ENCODE assay signal across 26 mouse cellular contexts in genomic region chr14:58488803-58489202, GRCm38 (mm10).
DNase-seq lines count a peak whose midpoint lies in the region; ATAC-seq and TF ChIP-seq lines count a peak whose summit lies in the region.
"Had no signal": no experiment of that assay in that cellular context is flagged by ENCODE, and none has a peak within 500 bp of the region (broad histone marks: within the 10 kb centered on the region; RNA-seq: fewer than 3 reads in every experiment).

No protein-coding gene starts in this region.

- no peaks in the 10 kb centered on the region for H3K9me3 ChIP-seq in kidney, embryonic 15.5 days (replicated peaks)
- no peaks in the 10 kb centered on the region for H3K9me3 ChIP-seq in kidney, postnatal 0 days (replicated peaks; ENCODE audit: low read length)
- no peaks in the 10 kb centered on the region for H3K9me3 ChIP-seq in embryonic facial prominence, embryonic 14.5 days (ENCODE audit: control insufficient read depth, low read length)
- no peaks in the 10 kb centered on the region for H3K9me3 ChIP-seq in midbrain, embryonic 13.5 days
- H3K9me3 ChIP-seq: embryonic facial prominence, embryonic 12.5 days; embryonic facial prominence, embryonic 15.5 days; forebrain, embryonic 10.5 days; forebrain, embryonic 13.5 days; forebrain, embryonic 15.5 days had no signal

- TF ChIP-seq POLR2A in kidney, adult 2 months (IDR thresholded peaks at IDR 0.05; ENCODE audit: low read depth, low read length) = no peak

- H3K4me3 ChIP-seq in kidney, embryonic 15.5 days (replicated peaks) = no peak overlapping the region
- H3K4me3 ChIP-seq in kidney, adult 2 months (ENCODE audit: insufficient read depth, low read depth, low read length) = no peak overlapping the region
- no peak overlapping the region for H3K4me3 ChIP-seq in kidney, postnatal 0 days (replicated peaks; ENCODE audit: low read depth, low read length)
- H3K4me3 ChIP-seq in embryonic facial prominence, embryonic 14.5 days (ENCODE audit: low read depth, low read length) = no peak overlapping the region
- H3K4me3 ChIP-seq in midbrain, embryonic 13.5 days (replicated peaks) = no peak overlapping the region
- H3K4me3 ChIP-seq: embryonic facial prominence, embryonic 12.5 days; embryonic facial prominence, embryonic 15.5 days; erythroblast, embryonic 14.5 days; forebrain, embryonic 10.5 days; forebrain, embryonic 13.5 days; forebrain, embryonic 15.5 days had no signal

- H3K27me3 ChIP-seq in kidney, embryonic 15.5 days = no peaks in the 10 kb centered on the region
- H3K27me3 ChIP-seq in kidney, adult 2 months (replicated peaks; ENCODE audit: control insufficient read depth, insufficient read depth, low read length) = no peaks in the 10 kb centered on the region
- no peaks in the 10 kb centered on the region for H3K27me3 ChIP-seq in kidney, postnatal 0 days (ENCODE audit: insufficient read depth, low read length)
- no peaks in the 10 kb centered on the region for H3K27me3 ChIP-seq in embryonic facial prominence, embryonic 14.5 days (replicated peaks; ENCODE audit: control insufficient read depth, insufficient read depth, low read length)
- no peaks in the 10 kb centered on the region for H3K27me3 ChIP-seq in midbrain, embryonic 13.5 days
- H3K27me3 ChIP-seq: embryonic facial prominence, embryonic 12.5 days; embryonic facial prominence, embryonic 15.5 days; forebrain, embryonic 13.5 days; forebrain, embryonic 15.5 days; Patski had no signal

- no peak for TF ChIP-seq CTCF in kidney, adult 2 months (conservative IDR thresholded peaks at IDR 0.05; ENCODE audit: insufficient read depth, insufficient read length, low read depth, low read length)
- TF ChIP-seq CTCF in kidney, postnatal 0 days (IDR thresholded peaks at IDR 0.05; ENCODE audit: low read depth) = no peak

- peak; percentile 74 for DNase-seq in heart, adult 11 months
- no peak for DNase-seq in heart, adult 9 months (ENCODE audit: low spot score in 2 of 2)
- DNase-seq in kidney, adult 2 months = no peak
- peak; percentile 66 for DNase-seq in kidney, postnatal 0 days (ENCODE audit: low spot score)
- DNase-seq in kidney, postnatal 14 days = no peak
- DNase-seq in embryonic facial prominence, embryonic 14.5 days (ENCODE audit: low spot score) = peak; percentile 68
- DNase-seq: adrenal gland, adult 8-10 months; adrenal gland, postnatal 14 days; adrenal gland, postnatal 36 days; cerebellum, adult 11-12 months; cerebellum, adult 2 months; cerebellum, adult 9-10 months; cerebellum, postnatal 10 days; cerebellum, postnatal 25 days; forebrain, postnatal 0 days had no signal

- ATAC-seq in kidney, embryonic 15.5 days (replicated peaks; ENCODE audit: low FRiP score) = 0 out of 2 replicates have a peak, but pooled peaks have one; percentile 36
- ATAC-seq in kidney, postnatal 0 days (replicated peaks; ENCODE audit: low FRiP score, low read depth) = no peak; the same call in 1 of the 2 replicates
- ATAC-seq in embryonic facial prominence, embryonic 14.5 days (ENCODE audit: low read depth) = peak; percentile 55; the same call in 1 of the 2 replicates
- ATAC-seq in midbrain, embryonic 13.5 days = no peak
- ATAC-seq: activated CD4-positive, CD25-positive, alpha-beta regulatory T cell, adult 4 months; forebrain, embryonic 13.5 days; forebrain, embryonic 15.5 days; forebrain, postnatal 0 days; Patski had no signal

- H3K4me2 ChIP-seq in kidney, embryonic 15.5 days = no peak overlapping the region
- H3K4me2 ChIP-seq in kidney, postnatal 0 days (ENCODE audit: low read length) = no peak overlapping the region
- no peak overlapping the region for H3K4me2 ChIP-seq in embryonic facial prominence, embryonic 14.5 days (ENCODE audit: low read depth, low read length)
- no peak overlapping the region for H3K4me2 ChIP-seq in midbrain, embryonic 13.5 days (replicated peaks)
- H3K4me2 ChIP-seq: embryonic facial prominence, embryonic 12.5 days; embryonic facial prominence, embryonic 15.5 days; forebrain, embryonic 13.5 days; forebrain, embryonic 15.5 days had no signal

- WGBS in kidney, embryonic 15.5 days = 47% methylated on average over 6 of the region's 6 CpGs
- 55% methylated on average over 6 of the region's 6 CpGs for WGBS in kidney, adult 2 months
- WGBS in kidney, postnatal 0 days = 53% methylated on average over 6 of the region's 6 CpGs
- 60% methylated on average over 6 of the region's 6 CpGs for WGBS in embryonic facial prominence, embryonic 14.5 days
- WGBS in midbrain, embryonic 13.5 days = 82% methylated on average over 6 of the region's 6 CpGs

- H3K36me3 ChIP-seq in kidney, embryonic 15.5 days = no peaks in the 10 kb centered on the region
- H3K36me3 ChIP-seq in kidney, adult 2 months (ENCODE audit: control insufficient read depth, insufficient read depth, low read length) = no peaks in the 10 kb centered on the region
- H3K36me3 ChIP-seq in kidney, postnatal 0 days (ENCODE audit: insufficient read depth, low read length) = no peaks in the 10 kb centered on the region
- H3K36me3 ChIP-seq in embryonic facial prominence, embryonic 14.5 days (ENCODE audit: control insufficient read depth, insufficient read depth, low read length) = no peaks in the 10 kb centered on the region
- no peaks in the 10 kb centered on the region for H3K36me3 ChIP-seq in midbrain, embryonic 13.5 days
- H3K36me3 ChIP-seq: embryonic facial prominence, embryonic 12.5 days; embryonic facial prominence, embryonic 15.5 days; forebrain, embryonic 10.5 days; forebrain, embryonic 15.5 days; G1E had no signal

- H3K9ac ChIP-seq in kidney, embryonic 15.5 days = no peak overlapping the region
- H3K9ac ChIP-seq in kidney, postnatal 0 days (ENCODE audit: low read depth, low read length) = no peak overlapping the region
- H3K9ac ChIP-seq in embryonic facial prominence, embryonic 14.5 days (ENCODE audit: low read depth, low read length) = no peak overlapping the region
- H3K9ac ChIP-seq in midbrain, embryonic 13.5 days (replicated peaks) = no peak overlapping the region
- H3K9ac ChIP-seq: embryonic facial prominence, embryonic 12.5 days; embryonic facial prominence, embryonic 15.5 days; forebrain, embryonic 13.5 days; forebrain, embryonic 15.5 days; forebrain, postnatal 0 days had no signal

- H3K4me1 ChIP-seq in kidney, embryonic 15.5 days = no peaks in the 10 kb centered on the region
- H3K4me1 ChIP-seq in kidney, adult 2 months (ENCODE audit: control insufficient read depth, insufficient read depth, low read length) = no peaks in the 10 kb centered on the region
- no peaks in the 10 kb centered on the region for H3K4me1 ChIP-seq in kidney, postnatal 0 days (replicated peaks; ENCODE audit: insufficient read depth, low read length)
- no peaks in the 10 kb centered on the region for H3K4me1 ChIP-seq in embryonic facial prominence, embryonic 14.5 days (ENCODE audit: control insufficient read depth, insufficient read depth, low read length)
- H3K4me1 ChIP-seq in midbrain, embryonic 13.5 days (replicated peaks) = no peaks in the 10 kb centered on the region
- H3K4me1 ChIP-seq: embryonic facial prominence, embryonic 12.5 days; embryonic facial prominence, embryonic 15.5 days; forebrain, embryonic 10.5 days; forebrain, embryonic 13.5 days; forebrain, embryonic 15.5 days had no signal

- H3K27ac ChIP-seq in kidney, embryonic 15.5 days = no peak overlapping the region
- no peak overlapping the region for H3K27ac ChIP-seq in kidney, adult 2 months (ENCODE audit: insufficient read depth, low read depth, low read length)
- no peak overlapping the region for H3K27ac ChIP-seq in kidney, postnatal 0 days
- H3K27ac ChIP-seq in embryonic facial prominence, embryonic 14.5 days (replicated peaks; ENCODE audit: low read depth, low read length) = no peak overlapping the region
- no peak overlapping the region for H3K27ac ChIP-seq in midbrain, embryonic 13.5 days
- H3K27ac ChIP-seq: embryonic facial prominence, embryonic 12.5 days; embryonic facial prominence, embryonic 15.5 days; forebrain, embryonic 10.5 days; forebrain, embryonic 13.5 days; forebrain, embryonic 15.5 days had no signal

Comparison
In these comparisons a context has a peak if more than half of its experiments do, and no peak if none do; other contexts are left out.
1. DNase-seq: peak in heart, adult 11 months (single experiment), kidney, postnatal 0 days (single experiment) and embryonic facial prominence, embryonic 14.5 days (single experiment); none in heart, adult 9 months (0 of 2), kidney, adult 2 months (single experiment) and kidney, postnatal 14 days (single experiment).
2. ATAC-seq: peak in kidney, embryonic 15.5 days (single experiment) and embryonic facial prominence, embryonic 14.5 days (single experiment); none in kidney, postnatal 0 days (single experiment) and midbrain, embryonic 13.5 days (single experiment).